Mouse (Mus musculus) liver, adult 2 months (tissue): Measurements from ENCODE around the gene Kctd4.

Experiments used
- CTCF ChIP-seq: fragments of 200-500 bp; IDR thresholded peaks from 2 replicates; pipeline ENCODE4 v1.5.1; 2011; ENCODE audit warnings: low read depth, low read length, control low read depth
- POLR2A ChIP-seq: fragments of 200-500 bp; IDR thresholded peaks from 2 replicates; pipeline ENCODE4 v1.6.1; 2011; ENCODE audit warnings: low read length, control low read depth; ENCODE audit not compliant: insufficient read depth; ENCODE audit errors: extremely low read depth

GRCm38 (mm10) chr14:75967291-75967690, 12.5 kb downstream of the Kctd4 start:
- TF ChIP-seq CTCF (no peak), POLR2A (no peak)
